Mouse (Mus musculus) embryonic facial prominence, embryonic 14.5 days (tissue): Measurements from ENCODE around the gene Mon2. TPM values are rescaled to one million over a fixed set of nuclear protein-coding genes. Genes with fewer than 3 reads are reported as not detected.
A peak's percentile ranks its signal among the peaks of the same experiment; 100 is the strongest.

Source experiments
- ATAC-seq: fragments of 200-750 bp; cut with Nextera tagmentation; 2 replicates; pipeline ENCODE4 v1.8.0; 2017; ENCODE audit warnings: low read depth, moderate number of reproducible peaks, moderate TSS enrichment
- DNase-seq: peaks from one replicate; pipeline ENCODE4 v3.0.0-alpha.2; 2015; ENCODE audit warnings: low spot score
- H3K27ac ChIP-seq: fragments of 300-500 bp; sonication (generic); replicated peaks from 2 replicates; pipeline ENCODE4 v1.5.1; 2014; ENCODE audit warnings: low read depth, mild to moderate bottlenecking, low read length, moderate library complexity
- H3K27me3 ChIP-seq: fragments of 300-500 bp; sonication (generic); replicated peaks from 2 replicates; pipeline ENCODE4 v1.6.1; 2014; ENCODE audit warnings: low read length; ENCODE audit not compliant: control insufficient read depth, insufficient read depth
- H3K36me3 ChIP-seq: fragments of 300-500 bp; sonication (generic); 2 replicates; pipeline ENCODE4 v1.6.1; 2014; ENCODE audit warnings: low read length, mixed read lengths; ENCODE audit not compliant: control insufficient read depth, insufficient read depth
- H3K4me1 ChIP-seq: fragments of 300-500 bp; sonication (generic); 2 replicates; pipeline ENCODE4 v1.6.1; 2014; ENCODE audit warnings: antibody characterized with exemption, low read length; ENCODE audit not compliant: control insufficient read depth, insufficient read depth
- H3K4me2 ChIP-seq: fragments of 300-500 bp; sonication (generic); 2 replicates; pipeline ENCODE4 v1.6.1; 2014; ENCODE audit warnings: low read depth, mild to moderate bottlenecking, low read length, moderate library complexity, mixed read lengths
- H3K4me3 ChIP-seq: fragments of 300-500 bp; sonication (generic); 2 replicates; pipeline ENCODE4 v1.5.1; 2014; ENCODE audit warnings: low read depth, mild to moderate bottlenecking, low read length
- H3K9ac ChIP-seq: fragments of 300-500 bp; sonication (generic); 2 replicates; pipeline ENCODE4 v1.6.1; 2014; ENCODE audit warnings: low read depth, mild to moderate bottlenecking, low read length, moderate library complexity, mixed read lengths
- H3K9me3 ChIP-seq: fragments of 300-500 bp; sonication (generic); 2 replicates; pipeline ENCODE4 v1.6.1; 2016; ENCODE audit warnings: low read length; ENCODE audit not compliant: control insufficient read depth
- WGBS: fragments of 180-500 bp; shearing (Covaris S2); extraction: QIAGEN DNeasy Blood & Tissue Kit; methylation state at CpG from one replicate; pipeline ENCODE4 v1.1.7; 2014; 5-methylcytosine and 5-hydroxymethylcytosine counted together
- polyA plus RNA-seq: library from polyadenylated mRNA; unstranded; fragments of >200 nt; fragmentation: Nextera tagmentation; extraction: Ambion mirVana; gene quantifications from 2 replicates; pipeline ENCODE4 v1.2.1, GENCODE M21; 2014

Mon2 gene
- polyA plus RNA-seq, 1 experiment from 2014 or later: 44.5 TPM

DNA sequence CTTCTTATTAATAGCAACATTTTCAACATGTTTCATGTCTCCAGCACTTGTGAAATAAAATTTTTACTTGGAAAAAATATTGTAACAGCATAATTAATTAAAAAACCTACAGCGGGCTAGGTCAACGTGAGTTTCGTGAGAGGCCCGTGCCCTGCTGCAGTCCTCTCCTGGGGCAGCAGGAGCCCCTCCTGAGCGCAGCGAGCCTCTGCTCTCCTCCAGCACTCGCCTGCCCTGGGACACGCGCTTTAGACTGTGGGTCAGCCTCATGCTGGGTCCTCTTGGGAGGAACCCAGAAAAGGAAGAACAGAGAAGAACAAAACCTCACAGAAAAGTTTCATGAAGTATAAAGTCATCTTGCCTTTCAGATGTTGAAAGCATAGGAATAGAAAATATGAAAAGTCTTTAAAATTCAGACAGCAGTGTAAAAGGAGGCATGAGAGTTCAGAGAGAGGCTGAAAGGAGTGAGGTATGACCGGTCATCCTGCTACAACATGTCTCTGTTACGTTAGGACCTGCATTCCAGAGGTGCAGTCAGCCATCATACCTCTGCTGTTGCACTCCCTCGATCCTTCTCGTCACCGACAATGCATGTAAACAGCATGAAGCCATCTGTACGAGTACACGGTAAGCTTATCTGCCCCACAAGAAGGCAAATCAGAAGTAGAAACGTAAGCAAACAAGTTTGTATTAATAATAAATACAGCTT is 81.8 kb downstream of the Mon2 start:
- Histone ChIP-seq H3K9me3 (no peaks in the 10 kb centered on the region), H3K4me1 (no peaks in the 10 kb centered on the region), H3K27ac (no peak overlapping the region; the same call in 1 of the 2 replicates), H3K4me3 (no peak overlapping the region), H3K36me3 (peaks cover 75% of the 10 kb centered on the region), H3K9ac (no peak overlapping the region), H3K4me2 (no peak overlapping the region), H3K27me3 (no peaks in the 10 kb centered on the region)
- WGBS: 65% methylated on average over 17 of the region's 17 CpGs
- ATAC-seq: no peak; the same call in 1 of the 2 replicates
- DNase-seq: no peak

DNA sequence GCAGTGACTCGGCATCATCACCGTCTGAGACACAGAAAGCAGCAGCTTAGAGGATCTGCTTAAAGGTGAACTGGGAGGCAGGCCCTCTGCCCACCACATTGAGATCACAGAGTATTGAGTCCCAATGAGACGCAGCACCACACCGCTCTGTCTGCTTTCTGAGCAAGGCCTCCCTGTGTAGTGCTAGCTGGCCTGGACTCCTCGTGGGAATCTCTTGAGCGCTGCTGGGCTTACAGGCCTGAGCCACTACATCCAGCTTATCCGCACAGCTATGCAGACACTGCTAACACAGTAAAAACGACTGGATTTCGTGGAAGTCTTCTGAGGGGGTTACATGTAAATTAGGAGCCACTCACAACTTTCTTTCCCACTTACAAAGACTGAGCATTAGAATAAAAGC is 84.7 kb downstream of the Mon2 start:
- 88% methylated on average over 9 of the region's 9 CpGs for WGBS
- Histone ChIP-seq H3K4me3 (no peak overlapping the region), H3K27me3 (no peaks in the 10 kb centered on the region), H3K4me2 (no peak overlapping the region), H3K36me3 (peaks cover 46% of the 10 kb centered on the region), H3K4me1 (peaks cover 11% of the 10 kb centered on the region), H3K9me3 (no peaks in the 10 kb centered on the region), H3K27ac (peak overlapping the region; percentile 62; the same call in 1 of the 2 replicates), H3K9ac (no peak overlapping the region)
- ATAC-seq: no peak
- no peak for DNase-seq

DNA sequence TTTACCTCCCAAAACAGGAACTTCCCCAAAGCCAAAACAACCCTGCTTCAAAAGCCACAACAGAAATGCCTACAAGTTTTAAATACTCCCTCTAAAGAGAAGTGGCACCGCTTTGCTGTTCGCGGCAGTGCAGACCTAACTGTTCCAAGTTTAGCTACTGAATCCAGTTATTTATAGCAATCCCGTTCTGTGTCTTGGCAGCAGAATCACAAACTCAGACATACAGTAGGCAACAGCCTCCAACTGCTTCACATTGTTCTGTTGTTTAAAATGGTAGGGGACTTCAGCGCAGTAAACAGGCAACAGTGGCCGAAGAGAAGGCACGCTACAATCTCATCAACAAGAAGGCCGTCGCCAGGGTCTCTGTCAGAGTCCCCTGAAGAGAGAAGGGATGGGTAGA is 85.3 kb downstream of the Mon2 start:
- DNase-seq: peak; percentile 68
- H3K27ac ChIP-seq: peak overlapping the region; percentile 62; the same call in 1 of the 2 replicates

DNA sequence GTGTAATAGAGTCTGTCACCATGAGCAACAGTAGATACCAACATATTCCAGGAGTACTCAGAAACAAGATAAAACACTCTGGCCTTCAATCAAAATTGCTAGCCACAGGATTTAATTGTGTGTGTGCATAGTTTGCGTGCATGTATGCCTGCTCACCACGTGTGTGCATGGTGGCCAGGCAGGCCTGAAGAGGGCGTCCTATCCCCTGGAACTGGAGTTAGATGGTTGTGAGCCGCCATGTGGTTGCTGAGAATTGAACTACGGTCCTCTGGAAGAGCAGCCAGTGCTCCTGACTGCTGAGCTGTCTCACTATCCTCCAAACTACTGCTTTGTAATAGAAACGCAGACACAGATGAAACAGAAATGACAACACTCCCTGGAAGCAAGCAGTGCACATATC is 85.7 kb downstream of the Mon2 start:
- Histone ChIP-seq H3K4me3 (no peak overlapping the region), H3K9me3 (no peaks in the 10 kb centered on the region), H3K36me3 (peaks cover 36% of the 10 kb centered on the region), H3K9ac (no peak overlapping the region), H3K27me3 (no peaks in the 10 kb centered on the region), H3K4me2 (no peak overlapping the region), H3K27ac (peak overlapping the region; percentile 50; the same call in 1 of the 2 replicates), H3K4me1 (peaks cover 12% of the 10 kb centered on the region)
- ATAC-seq (no peak), DNase-seq (no peak)
- 91% methylated on average over 6 of the region's 6 CpGs for WGBS

More for the DNA sequence above, 85.3 kb downstream of the Mon2 start:
- no peaks in the 10 kb centered on the region for H3K27me3 ChIP-seq
- peaks cover 12% of the 10 kb centered on the region for H3K4me1 ChIP-seq
- H3K4me3 ChIP-seq: no peak overlapping the region
- no peaks in the 10 kb centered on the region for H3K9me3 ChIP-seq
- H3K4me2 ChIP-seq: no peak overlapping the region
- no peak for ATAC-seq
- 80% methylated on average over 9 of the region's 9 CpGs for WGBS
- peaks cover 40% of the 10 kb centered on the region for H3K36me3 ChIP-seq
- no peak overlapping the region for H3K9ac ChIP-seq

DNA sequence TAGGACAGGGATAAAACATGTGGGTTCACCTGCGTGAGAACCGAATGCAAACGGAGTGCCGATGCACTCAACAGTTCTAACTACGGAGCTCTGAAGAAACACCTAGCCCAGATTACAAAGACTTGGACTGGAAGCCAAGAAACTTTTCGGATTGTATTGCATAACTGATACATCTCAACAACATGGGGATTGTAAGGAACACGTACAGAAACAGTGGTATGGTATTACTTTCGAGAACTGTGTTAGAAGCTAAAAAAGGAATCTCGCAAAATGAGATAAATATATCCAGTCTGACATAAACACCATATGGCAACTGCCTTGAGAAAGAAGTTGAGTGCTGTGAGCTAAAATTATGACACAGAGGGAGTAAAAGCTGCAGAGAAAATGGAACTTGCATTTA is 86.4 kb downstream of the Mon2 start:
- no peak overlapping the region for H3K9ac ChIP-seq
- H3K4me3 ChIP-seq: no peak overlapping the region
- WGBS: 83% methylated on average over 9 of the region's 9 CpGs
- ATAC-seq (no peak), DNase-seq (no peak)
- no peaks in the 10 kb centered on the region for H3K27me3 ChIP-seq
- H3K4me1 ChIP-seq: peaks cover 12% of the 10 kb centered on the region
- no peaks in the 10 kb centered on the region for H3K9me3 ChIP-seq
- no peak overlapping the region for H3K4me2 ChIP-seq
- peaks cover 29% of the 10 kb centered on the region for H3K36me3 ChIP-seq
- no peak overlapping the region for H3K27ac ChIP-seq

DNA sequence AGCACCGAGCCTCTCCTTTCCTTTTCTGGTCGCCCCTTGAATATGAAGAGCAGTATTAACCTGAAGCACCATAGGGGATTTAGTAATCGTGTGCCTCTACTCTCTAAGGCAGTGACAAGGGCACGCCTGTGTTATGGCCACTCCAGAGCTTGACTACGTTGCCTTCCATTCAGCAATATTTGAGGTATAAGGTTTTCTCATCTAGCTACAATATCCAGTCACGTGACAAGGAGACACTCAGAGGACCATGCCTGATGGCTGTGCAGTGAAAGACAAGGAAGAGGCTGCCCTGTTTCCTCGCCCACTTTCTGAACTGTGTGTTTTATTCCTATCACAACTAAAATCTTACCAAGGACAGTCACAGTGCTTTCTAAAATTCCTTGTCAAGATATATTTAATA is 87.9 kb downstream of the Mon2 start:
- WGBS: 70% methylated on average over 7 of the region's 7 CpGs
- Histone ChIP-seq H3K4me3 (no peak overlapping the region), H3K36me3 (peaks cover 18% of the 10 kb centered on the region; the same call in 1 of the 2 replicates), H3K27me3 (no peaks in the 10 kb centered on the region), H3K27ac (no peak overlapping the region; the same call in 1 of the 2 replicates), H3K4me2 (peak overlapping the region; percentile 61; the same call in 1 of the 2 replicates), H3K9me3 (no peaks in the 10 kb centered on the region), H3K4me1 (peaks cover 12% of the 10 kb centered on the region), H3K9ac (peak overlapping the region; percentile 7; the same call in 1 of the 2 replicates)
- ATAC-seq (no peak), DNase-seq (no peak)

DNA sequence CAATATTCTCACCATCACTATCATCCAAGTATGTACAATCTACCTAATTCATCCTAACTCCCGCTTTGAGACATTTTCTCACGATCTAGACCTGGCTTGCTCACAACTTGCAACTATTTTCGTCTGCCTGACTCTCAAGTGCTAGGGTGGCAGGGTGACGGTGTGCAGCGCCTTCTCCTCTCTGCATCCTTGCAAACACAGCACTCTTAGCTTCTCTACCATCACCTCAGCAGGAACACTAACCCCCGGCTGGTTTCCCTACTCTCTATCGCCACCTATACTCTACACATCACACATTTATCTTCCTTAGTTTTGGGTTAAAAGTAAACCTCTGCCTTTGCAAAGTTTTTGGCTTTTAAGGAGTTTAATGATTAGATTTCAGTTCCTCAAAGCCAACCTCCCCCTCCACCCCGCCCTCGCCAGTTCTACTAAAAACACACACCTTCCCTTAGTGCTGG is 88.6 kb downstream of the Mon2 start:
- Histone ChIP-seq H3K9me3 (no peaks in the 10 kb centered on the region), H3K4me3 (no peak overlapping the region), H3K4me1 (peaks cover 18% of the 10 kb centered on the region), H3K36me3 (0 out of 2 replicates have a peak, but pooled peaks cover 16% of the 10 kb centered on the region), H3K27ac (peak overlapping the region; percentile 99; the same call in 1 of the 2 replicates), H3K27me3 (no peaks in the 10 kb centered on the region), H3K9ac (peak overlapping the region; percentile 10; the same call in 1 of the 2 replicates), H3K4me2 (peak overlapping the region; percentile 61)
- peak; percentile 78 for DNase-seq
- 25% methylated on average over 9 of the region's 9 CpGs for WGBS
- ATAC-seq: no peak

DNA sequence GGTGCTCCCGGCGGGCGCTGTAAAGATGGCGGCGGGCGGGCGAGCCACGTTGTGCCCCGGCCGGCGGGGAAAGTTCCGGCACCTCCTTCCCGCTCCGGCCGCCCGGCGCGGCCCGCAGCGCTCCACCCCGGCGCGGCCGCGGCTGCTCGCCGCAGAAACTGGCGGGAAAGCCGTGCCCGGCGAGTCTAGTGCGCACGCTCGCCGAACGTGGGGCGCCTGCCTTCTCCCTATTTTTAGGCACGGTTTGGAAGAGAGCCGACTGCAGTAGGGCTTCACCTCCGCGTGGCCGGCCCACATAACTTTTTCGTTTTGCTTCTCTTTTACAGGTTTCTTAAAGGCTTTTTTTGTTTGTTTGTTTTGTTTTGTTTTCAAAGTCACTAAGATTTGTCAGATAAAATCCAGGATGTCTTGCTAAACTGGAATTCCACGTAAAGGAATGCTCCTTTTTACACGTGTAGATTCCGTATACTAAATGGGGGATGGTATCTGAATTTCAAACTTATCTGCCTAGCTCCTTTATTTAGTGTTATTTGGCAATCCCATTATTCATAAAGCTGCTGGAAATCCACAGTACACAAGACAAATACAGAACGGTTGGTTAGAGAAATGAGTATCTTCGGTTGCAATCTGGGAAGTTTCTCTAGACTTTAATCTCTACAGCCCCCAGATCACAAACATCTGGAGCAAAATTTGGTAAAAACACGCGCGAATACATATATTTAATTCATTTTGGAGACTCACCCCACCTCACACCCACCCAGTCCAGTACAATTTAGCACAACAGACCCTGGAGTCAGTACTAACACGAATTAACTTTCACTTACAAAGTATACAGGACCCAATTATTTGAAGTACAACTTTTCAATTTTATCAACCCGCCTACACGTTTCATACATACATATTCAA is 89.7 kb downstream of the Mon2 start:
- ATAC-seq: peak; percentile 73
- peaks cover 18% of the 10 kb centered on the region for H3K4me1 ChIP-seq
- peak overlapping the region; percentile 99 for H3K9ac ChIP-seq
- H3K4me2 ChIP-seq: peak overlapping the region; percentile 61
- 6% methylated on average over 48 of the region's 54 CpGs for WGBS
- DNase-seq: peak; percentile 92
- peak overlapping the region; percentile 67 for H3K4me3 ChIP-seq
- peak overlapping the region; percentile 99 for H3K27ac ChIP-seq
- no peaks in the 10 kb centered on the region for H3K9me3 ChIP-seq
- no peaks in the 10 kb centered on the region for H3K27me3 ChIP-seq
- peaks cover 12% of the 10 kb centered on the region for H3K36me3 ChIP-seq
